Mouse (Mus musculus) lung, embryonic 16.5 days (tissue): ENCODE measurements around the gene Rpl4. TPM values are rescaled to one million over a fixed set of nuclear protein-coding genes. Genes with fewer than 3 reads are reported as not detected.
"Not testable (repeated sequence)": the region's sequence is repeated elsewhere in the genome, so short reads cannot be mapped to it uniquely, and the experiment has no call there.

Experiments
- ATAC-seq: fragments of 200-750 bp; cut with Nextera tagmentation; 2 replicates; pipeline ENCODE4 v1.8.0; 2017; ENCODE audit warnings: low read depth, mild to moderate bottlenecking, moderate library complexity
- H3K27ac ChIP-seq: fragments of 300-500 bp; sonication (generic); 2 replicates; pipeline ENCODE4 v1.5.1; 2014; ENCODE audit warnings: mild to moderate bottlenecking, control low read depth, low read length
- H3K27me3 ChIP-seq: fragments of 300-500 bp; sonication (generic); 2 replicates; pipeline ENCODE4 v1.6.1; 2014; ENCODE audit warnings: low read depth, low read length, mixed read lengths; ENCODE audit not compliant: control insufficient read depth, insufficient read depth
- H3K36me3 ChIP-seq: fragments of 300-500 bp; sonication (generic); 2 replicates; pipeline ENCODE4 v1.6.1; 2014; ENCODE audit warnings: low read length; ENCODE audit not compliant: control insufficient read depth, insufficient read depth
- H3K4me1 ChIP-seq: fragments of 300-500 bp; sonication (generic); replicated peaks from 2 replicates; pipeline ENCODE4 v1.6.1; 2014; ENCODE audit warnings: low read length, mixed read lengths; ENCODE audit not compliant: control insufficient read depth, insufficient read depth
- H3K4me2 ChIP-seq: fragments of 300-500 bp; sonication (generic); 2 replicates; pipeline ENCODE4 v1.6.1; 2014; ENCODE audit warnings: low read depth, low read length, control low read depth
- H3K4me3 ChIP-seq: fragments of 300-500 bp; sonication (generic); 2 replicates; pipeline ENCODE4 v1.5.1; 2014; ENCODE audit warnings: mild to moderate bottlenecking, low read length, control low read depth
- H3K9ac ChIP-seq: fragments of 300-500 bp; sonication (generic); 2 replicates; pipeline ENCODE4 v1.6.1; 2014; ENCODE audit warnings: low read length, control low read depth
- H3K9me3 ChIP-seq: fragments of 300-500 bp; sonication (generic); 2 replicates; pipeline ENCODE4 v1.6.1; 2016; ENCODE audit warnings: low read length; ENCODE audit not compliant: control insufficient read depth
- WGBS: fragments of 180-500 bp; shearing (Covaris S2); extraction: QIAGEN DNeasy Blood & Tissue Kit; methylation state at CpG from one replicate; pipeline ENCODE4 v1.1.7; 2014; 5-methylcytosine and 5-hydroxymethylcytosine counted together
- polyA plus RNA-seq: library from polyadenylated mRNA; unstranded; fragments of >200 nt; fragmentation: Nextera tagmentation; extraction: Ambion mirVana; gene quantifications from 2 replicates; pipeline ENCODE4 v1.2.1, GENCODE M21; 2015

The Rpl4 gene
- polyA plus RNA-seq, 1 experiment from 2014 or later: 1,112 TPM

DNA sequence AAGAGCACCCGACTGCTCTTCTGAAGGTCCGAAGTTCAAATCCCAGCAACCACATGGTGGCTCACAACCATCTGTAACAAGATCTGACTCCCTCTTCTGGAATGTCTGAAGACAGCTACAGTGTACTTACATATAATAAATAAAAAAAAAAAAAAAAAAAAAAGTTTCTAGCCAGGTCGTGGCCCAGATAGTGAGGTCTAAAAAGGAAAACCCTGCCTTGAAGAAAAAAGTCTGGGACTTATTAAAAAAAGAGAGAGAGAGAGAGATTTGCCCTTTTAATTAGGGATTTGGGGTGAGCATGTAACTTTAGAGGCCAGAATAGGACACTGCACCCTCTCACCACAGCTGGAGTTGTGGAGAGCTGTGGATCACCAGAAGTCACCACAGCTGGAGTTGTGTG, 3.2 kb upstream of the Rpl4 start:
- H3K36me3 ChIP-seq, ATAC-seq, H3K27ac ChIP-seq, H3K4me1 ChIP-seq, H3K9me3 ChIP-seq, H3K4me2 ChIP-seq, H3K9ac ChIP-seq, H3K27me3 ChIP-seq, H3K4me3 ChIP-seq: not testable (repeated sequence)
- 86% methylated on average over 3 of the region's 3 CpGs for WGBS

GRCm38 (mm10) chr9:64172145-64172815, 895 bp upstream of the Rpl4 start:
- peaks cover 7% of the 10 kb centered on the region for H3K4me1 ChIP-seq
- peak overlapping the region; percentile 59 for H3K4me2 ChIP-seq
- peak overlapping the region; percentile 97 for H3K4me3 ChIP-seq
- peak overlapping the region; percentile 97 for H3K27ac ChIP-seq
- peak; percentile 63 for ATAC-seq
- 2% methylated on average over 18 of the region's 18 CpGs for WGBS
- H3K36me3 ChIP-seq: peaks cover 17% of the 10 kb centered on the region
- no peaks in the 10 kb centered on the region for H3K27me3 ChIP-seq
- peak overlapping the region; percentile 90 for H3K9ac ChIP-seq
- no peaks in the 10 kb centered on the region for H3K9me3 ChIP-seq

DNA sequence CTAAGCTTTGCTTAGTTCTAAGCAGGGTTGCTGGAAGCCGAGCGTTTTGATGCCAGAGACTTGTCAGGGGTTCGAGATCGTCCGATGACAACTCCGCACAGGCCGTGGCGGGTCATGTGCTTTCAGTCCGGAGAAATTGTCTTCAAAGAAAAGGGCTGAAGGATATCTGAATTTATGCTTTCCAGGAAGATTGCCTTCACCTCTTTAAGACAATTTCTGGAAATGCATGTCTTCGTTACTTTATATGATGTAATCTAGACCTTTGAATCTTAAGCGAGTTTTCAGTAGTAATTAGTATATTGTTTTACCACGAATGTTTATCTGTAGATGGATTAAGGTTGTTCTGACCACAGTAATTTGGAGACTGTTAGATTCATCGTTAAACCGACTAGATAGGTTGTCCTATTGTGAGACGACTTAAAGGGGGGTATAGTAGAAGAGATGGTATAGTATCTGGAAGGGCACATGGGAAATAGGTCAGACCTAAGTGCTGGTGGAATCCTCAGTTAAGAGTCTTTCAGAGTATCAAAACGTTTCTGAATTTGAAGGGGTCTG, 568 bp downstream of the Rpl4 start:
- Histone ChIP-seq H3K9ac (peak overlapping the region; percentile 90), H3K4me1 (peaks cover 7% of the 10 kb centered on the region), H3K27me3 (no peaks in the 10 kb centered on the region), H3K27ac (peak overlapping the region; percentile 56), H3K36me3 (peaks cover 29% of the 10 kb centered on the region), H3K4me3 (peak overlapping the region; percentile 97), H3K4me2 (peak overlapping the region; percentile 86), H3K9me3 (no peaks in the 10 kb centered on the region)
- no peak for ATAC-seq
- under 1% methylated on average over 16 of the region's 16 CpGs for WGBS

DNA sequence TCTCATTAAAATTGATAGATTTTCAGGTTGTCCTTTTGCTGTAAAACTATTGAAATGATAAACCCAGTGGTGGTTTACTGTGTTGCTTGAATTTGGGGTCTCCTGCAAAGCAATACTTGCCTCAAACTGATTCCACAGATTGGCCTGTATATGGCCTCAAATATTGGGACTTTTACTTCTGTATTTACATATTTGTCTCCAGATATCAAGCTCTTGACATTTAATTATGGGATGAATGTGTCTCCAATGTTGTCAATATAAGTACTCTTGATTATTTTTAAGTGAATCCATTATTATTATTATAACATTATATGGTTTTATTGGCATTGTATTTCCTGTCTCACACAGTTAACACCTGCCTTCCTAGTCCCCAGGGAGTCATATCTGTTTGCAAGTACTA, 1.2 kb downstream of the Rpl4 start:
- Histone ChIP-seq H3K4me1 (peaks cover 7% of the 10 kb centered on the region), H3K9me3 (no peaks in the 10 kb centered on the region), H3K27ac (no peak overlapping the region), H3K9ac (peak overlapping the region; percentile 90), H3K36me3 (peaks cover 29% of the 10 kb centered on the region), H3K4me3 (peak overlapping the region; percentile 97), H3K4me2 (peak overlapping the region; percentile 86), H3K27me3 (no peaks in the 10 kb centered on the region)
- no peak for ATAC-seq

DNA sequence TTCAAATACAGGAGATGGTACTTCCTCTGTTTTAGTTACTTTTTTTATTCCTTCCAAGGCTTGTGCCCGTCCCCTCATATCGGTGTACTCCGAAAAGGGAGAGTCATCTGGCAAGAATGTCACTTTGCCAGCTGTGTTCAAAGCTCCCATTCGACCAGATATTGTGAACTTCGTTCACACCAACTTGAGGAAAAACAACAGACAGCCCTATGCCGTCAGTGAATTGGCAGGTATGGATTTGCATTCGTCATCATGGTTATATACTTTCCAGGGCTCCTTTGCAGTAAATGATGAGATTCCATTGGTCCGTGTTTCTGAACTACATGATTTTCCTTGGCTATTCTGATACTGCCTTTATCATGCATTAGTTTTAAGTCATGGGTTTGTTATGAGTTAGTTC, 1.6 kb downstream of the Rpl4 start:
- Histone ChIP-seq H3K4me3 (peak overlapping the region; percentile 17; the same call in 1 of the 2 replicates), H3K36me3 (peaks cover 29% of the 10 kb centered on the region), H3K4me1 (peaks cover 8% of the 10 kb centered on the region), H3K27me3 (no peaks in the 10 kb centered on the region), H3K9me3 (no peaks in the 10 kb centered on the region), H3K4me2 (peak overlapping the region; percentile 86), H3K27ac (no peak overlapping the region), H3K9ac (peak overlapping the region; percentile 35; the same call in 1 of the 2 replicates)
- no peak for ATAC-seq
- 49% methylated on average over 8 of the region's 8 CpGs for WGBS

DNA sequence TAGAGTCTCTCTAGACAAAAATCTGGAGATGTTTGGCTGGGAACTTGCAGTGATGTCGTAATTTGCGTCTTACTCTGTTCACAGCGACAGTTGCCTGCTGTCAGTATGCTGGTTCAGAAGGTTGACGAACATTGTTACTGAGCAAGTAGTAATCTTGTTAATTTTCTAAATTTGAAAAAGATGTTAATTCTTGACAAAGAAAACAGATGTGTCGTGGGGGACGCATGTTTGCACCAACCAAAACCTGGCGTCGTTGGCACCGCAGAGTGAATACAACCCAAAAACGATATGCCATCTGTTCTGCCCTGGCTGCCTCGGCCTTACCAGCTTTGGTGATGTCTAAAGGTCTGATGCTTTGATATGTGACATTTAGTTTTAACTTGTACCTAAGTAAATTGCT, 2.2 kb downstream of the Rpl4 start:
- Histone ChIP-seq H3K27ac (no peak overlapping the region), H3K4me2 (no peak overlapping the region), H3K36me3 (peaks cover 29% of the 10 kb centered on the region), H3K27me3 (no peaks in the 10 kb centered on the region), H3K4me3 (no peak overlapping the region), H3K9me3 (no peaks in the 10 kb centered on the region), H3K9ac (no peak overlapping the region), H3K4me1 (peaks cover 13% of the 10 kb centered on the region)
- ATAC-seq: no peak
- 84% methylated on average over 11 of the region's 11 CpGs for whole genome bisulfite sequencing

DNA sequence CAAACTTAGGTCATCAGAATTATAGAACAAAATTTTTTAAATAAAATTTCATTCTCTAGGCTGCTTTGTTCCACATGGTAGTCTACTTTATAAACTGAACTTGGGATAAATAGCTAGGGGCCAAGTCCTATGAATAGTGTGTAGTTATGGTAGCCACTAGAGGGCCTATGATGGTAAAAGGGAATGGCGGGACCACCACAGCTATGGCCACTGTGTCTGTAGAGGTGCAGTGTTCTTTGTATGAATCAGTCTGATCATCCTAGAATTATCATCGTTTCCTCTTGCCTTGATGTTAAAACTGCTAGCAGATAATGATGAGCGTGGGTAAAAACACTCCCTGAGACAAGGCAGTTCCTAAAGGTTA, 5.4 kb downstream of the Rpl4 start:
- H3K9me3 ChIP-seq: no peaks in the 10 kb centered on the region
- peaks cover 42% of the 10 kb centered on the region for H3K36me3 ChIP-seq
- peaks cover 9% of the 10 kb centered on the region for H3K4me1 ChIP-seq
- H3K9ac ChIP-seq: peak overlapping the region; percentile 78
- H3K27ac ChIP-seq: peak overlapping the region; percentile 79
- peak; percentile 65 for ATAC-seq
- H3K4me2 ChIP-seq: peak overlapping the region; percentile 62
- no peaks in the 10 kb centered on the region for H3K27me3 ChIP-seq
- peak overlapping the region; percentile 63 for H3K4me3 ChIP-seq
- 34% methylated on average over 3 of the region's 3 CpGs for WGBS

DNA sequence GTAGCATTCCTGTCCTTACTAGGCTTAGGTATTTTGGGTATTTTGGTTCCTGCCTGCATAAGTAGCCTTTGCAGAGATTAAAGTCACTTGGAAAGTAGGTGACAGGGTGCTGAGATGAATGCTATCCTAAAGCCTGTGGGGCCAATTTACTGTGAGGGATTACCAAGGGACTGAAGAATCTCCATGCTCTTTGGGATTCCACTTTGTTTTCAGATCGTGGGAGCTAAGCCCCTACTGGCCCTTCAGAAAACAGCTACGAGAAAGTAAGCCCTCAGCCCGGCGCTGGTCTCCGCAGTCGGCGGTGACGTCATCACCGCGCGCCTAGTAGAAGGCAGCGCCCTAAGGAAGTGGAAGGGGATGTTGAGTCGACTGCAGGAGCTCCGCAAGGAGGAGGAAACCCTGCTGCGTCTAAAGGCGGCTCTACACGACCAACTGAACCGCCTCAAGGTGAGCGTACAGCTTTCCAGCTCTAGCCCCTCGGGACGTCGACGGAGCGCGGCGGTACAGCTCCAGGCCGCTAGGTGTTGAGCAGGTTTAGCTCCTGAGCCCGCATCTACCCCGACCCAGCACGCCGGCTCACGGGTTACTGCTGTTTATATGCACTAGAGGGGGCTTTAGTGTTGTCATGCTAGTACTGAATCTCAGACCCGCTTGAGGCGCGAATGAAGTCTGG, 5.9 kb downstream of the Rpl4 start, which contains the start of gene Snapc5:
Snapc5 (plus strand) TSS at position 301 of the 673 bp plus-strand sequence.
- Histone ChIP-seq H3K4me2 (peak within 1 kb of the TSS; percentile 62), H3K4me1 (peaks cover 9% of the 10 kb centered on the region), H3K27ac (peak within 1 kb of the TSS; percentile 79), H3K4me3 (peak within 1 kb of the TSS; percentile 63), H3K9me3 (no peaks in the 10 kb centered on the region), H3K36me3 (peaks cover 43% of the 10 kb centered on the region), H3K9ac (peak within 1 kb of the TSS; percentile 78), H3K27me3 (no peaks in the 10 kb centered on the region)
- WGBS: under 1% methylated on average over 35 of the region's 35 CpGs
- peak; percentile 96 for ATAC-seq

DNA sequence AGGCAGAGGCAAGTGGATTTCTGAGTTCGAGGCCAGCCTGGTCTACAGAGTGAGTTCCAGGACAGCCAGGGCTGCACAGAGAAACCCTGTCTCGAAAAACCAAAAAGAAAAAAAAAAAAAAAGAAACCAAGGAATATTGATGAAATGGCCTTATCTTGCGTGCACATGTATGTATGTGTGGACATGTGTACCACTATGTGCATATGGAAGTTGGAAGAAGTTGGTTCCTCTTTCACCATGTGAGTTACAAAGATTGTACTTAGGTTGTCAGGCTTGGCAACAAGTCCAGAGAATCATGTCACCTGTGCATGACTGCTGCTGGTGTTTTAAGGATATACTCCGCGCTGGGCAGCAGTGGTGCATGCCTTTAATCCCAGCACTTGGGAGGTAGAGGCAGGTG, 10.1 kb downstream of the Rpl4 start:
- WGBS: 91% methylated on average over 5 of the region's 5 CpGs
- not testable (repeated sequence) for H3K4me2 ChIP-seq, H3K4me1 ChIP-seq, H3K27ac ChIP-seq, ATAC-seq, H3K9me3 ChIP-seq, H3K27me3 ChIP-seq, H3K9ac ChIP-seq, H3K4me3 ChIP-seq
- H3K36me3 ChIP-seq: peaks cover 29% of the 10 kb centered on the region
